Mouse (Mus musculus) adrenal gland, adult 2 months (tissue): ENCODE data around the gene Ncln. TPM values are rescaled to one million over a fixed set of nuclear protein-coding genes. Genes with fewer than 3 reads are reported as not detected.

ENCODE experiments used
- microRNA-seq, 2 experiments: library from miRNA; unstranded; fragments of <30 nt; microRNA quantifications; one replicate each; pipeline ENCODE4 v1.2.0; 2021
- polyA plus RNA-seq: library from polyadenylated mRNA; depleted of rRNA; stranded (reverse); fragments of >200 nt; gene quantifications from 2 replicates; pipeline ENCODE4 v1.2.3, GENCODE M21; 2012; rRNA removed
- total RNA-seq, 2 experiments: library from RNA; stranded (reverse); gene quantifications; 2 replicates each; pipeline ENCODE4 v1.2.3; 2021

Gene Ncln
- total and polyA plus RNA-seq, 3 experiments = 111 to 856 (median 123) TPM

Small RNA genes lying within 50 kb of the gene (microRNA-seq; reads per million reads assigned to microRNA genes)
- 0 reads per million in 2 experiments for gene Gm25595

Other genes starting within 250 kb of the Ncln start
- under 1 TPM; 0.69 to 0.73 TPM for gene Matk, start 243.5 kb downstream of the Ncln start, total RNA-seq
- 0.86 and 1.0 TPM in 2 replicates for gene Matk, start 243.5 kb downstream of the Ncln start, polyA plus RNA-seq
- gene Mrpl54, start 229.5 kb downstream of the Ncln start, total RNA-seq = 100 to 1,000 TPM; 123 to 131 TPM
- 193 and 221 TPM in 2 replicates for gene Mrpl54, start 229.5 kb downstream of the Ncln start, polyA plus RNA-seq
- gene Apba3, start 229.4 kb downstream of the Ncln start, total RNA-seq = 100 to 1,000 TPM in 1 of 2 experiments, 10 to 100 TPM in 1; 83.5 to 121 TPM
- 165 and 188 TPM in 2 replicates for gene Apba3, start 229.4 kb downstream of the Ncln start, polyA plus RNA-seq
- under 1 TPM; 0.41 to 0.92 TPM for gene Tjp3, start 204.8 kb downstream of the Ncln start, total RNA-seq
- 0.52 and 0.72 TPM in 2 replicates for gene Tjp3, start 204.8 kb downstream of the Ncln start, polyA plus RNA-seq
- gene Pip5k1c, start 203.4 kb downstream of the Ncln start, total RNA-seq = 10 to 100 TPM; 34.3 to 44.6 TPM
- 71.0 and 72.8 TPM in 2 replicates for gene Pip5k1c, start 203.4 kb downstream of the Ncln start, polyA plus RNA-seq
- 10 to 100 TPM; 32.6 to 40.3 TPM for gene Cactin, start 175.3 kb downstream of the Ncln start, total RNA-seq
- 35.5 and 37.4 TPM in 2 replicates for gene Cactin, start 175.3 kb downstream of the Ncln start, polyA plus RNA-seq
- 10 to 100 TPM; 33.2 to 45.4 TPM for gene Tbxa2r, start 167.7 kb downstream of the Ncln start, total RNA-seq
- gene Tbxa2r, start 167.7 kb downstream of the Ncln start, polyA plus RNA-seq = 137 and 154 TPM in 2 replicates
- 10 to 100 TPM in 1 of 2 experiments, 1 to 10 TPM in 1; 2.9 to 10.3 TPM for gene Gipc3, start 153.1 kb downstream of the Ncln start, total RNA-seq
- 2.8 and 3.2 TPM in 2 replicates for gene Gipc3, start 153.1 kb downstream of the Ncln start, polyA plus RNA-seq
- 10 to 100 TPM; 81.6 to 89.9 TPM for gene Hmg20b, start 145.9 kb downstream of the Ncln start, total RNA-seq
- gene Hmg20b, start 145.9 kb downstream of the Ncln start, polyA plus RNA-seq = 272 and 280 TPM in 2 replicates
- 10 to 100 TPM; 15.3 to 16.5 TPM for gene Mfsd12, start 138.9 kb downstream of the Ncln start, total RNA-seq
- gene Mfsd12, start 138.9 kb downstream of the Ncln start, polyA plus RNA-seq = 69.3 and 77.4 TPM in 2 replicates
- 1 to 10 TPM; 1.2 to 3.6 TPM for gene 4930404N11Rik, start 130.6 kb downstream of the Ncln start, total RNA-seq
- 9.7 and 12.4 TPM in 2 replicates for gene 4930404N11Rik, start 130.6 kb downstream of the Ncln start, polyA plus RNA-seq
- gene Fzr1, start 117.9 kb downstream of the Ncln start, total RNA-seq = 10 to 100 TPM; 40.7 to 45.0 TPM
- gene Fzr1, start 117.9 kb downstream of the Ncln start, polyA plus RNA-seq = 95.6 and 103 TPM in 2 replicates
- gene Dohh, start 112.0 kb downstream of the Ncln start, total RNA-seq = 10 to 100 TPM; 39.6 to 54.3 TPM
- 125 and 132 TPM in 2 replicates for gene Dohh, start 112.0 kb downstream of the Ncln start, polyA plus RNA-seq
- gene Gm48551, start 111.9 kb downstream of the Ncln start, total RNA-seq = 1 to 10 TPM; 1.8 to 2.5 TPM
- gene Gm48551, start 111.9 kb downstream of the Ncln start, polyA plus RNA-seq = 2.9 and 6.7 TPM in 2 replicates
- 1 to 10 TPM in 1 of 2 experiments, not detected in 1; 1.4 TPM for gene Gm48552, start 107.4 kb downstream of the Ncln start, total RNA-seq
- gene Gm48552, start 107.4 kb downstream of the Ncln start, polyA plus RNA-seq = 2.5 and 4.4 TPM in 2 replicates
- gene Smim24, start 103.3 kb downstream of the Ncln start, total RNA-seq = 1 to 10 TPM; 1.4 to 1.6 TPM
- gene Smim24, start 103.3 kb downstream of the Ncln start, polyA plus RNA-seq = 4.5 and 5.4 TPM in 2 replicates
- gene Nfic, start 40.8 kb downstream of the Ncln start, total RNA-seq = 100 to 1,000 TPM in 1 of 2 experiments, 10 to 100 TPM in 1; 80.8 to 126 TPM
- 142 and 171 TPM in 2 replicates for gene Nfic, start 40.8 kb downstream of the Ncln start, polyA plus RNA-seq
- gene Celf5, start 13.7 kb downstream of the Ncln start, total RNA-seq = under 1 TPM; 0.55 to 0.78 TPM
- 1.4 and 2.2 TPM in 2 replicates for gene Celf5, start 13.7 kb downstream of the Ncln start, polyA plus RNA-seq
- 1 to 10 TPM in 1 of 2 experiments, under 1 TPM in 1; 0.98 to 1.6 TPM for gene S1pr4, start 3.7 kb upstream of the Ncln start, total RNA-seq
- 3.5 and 3.6 TPM in 2 replicates for gene S1pr4, start 3.7 kb upstream of the Ncln start, polyA plus RNA-seq
- 1 to 10 TPM; 1.1 to 2.2 TPM for gene Gna15, start 27.8 kb upstream of the Ncln start, total RNA-seq
- 1.4 and 1.9 TPM in 2 replicates for gene Gna15, start 27.8 kb upstream of the Ncln start, polyA plus RNA-seq
- 10 to 100 TPM; 76.6 to 86.0 TPM for gene Gna11, start 48.8 kb upstream of the Ncln start, total RNA-seq
- 122 and 124 TPM in 2 replicates for gene Gna11, start 48.8 kb upstream of the Ncln start, polyA plus RNA-seq
- 1,000 to 10,000 TPM; 1,028 to 1,195 TPM for gene Aes, start 63.1 kb upstream of the Ncln start, total RNA-seq
- gene Aes, start 63.1 kb upstream of the Ncln start, polyA plus RNA-seq = 3,784 and 4,442 TPM in 2 replicates
- 10 to 100 TPM; 50.4 to 51.0 TPM for gene Tle2, start 78.2 kb upstream of the Ncln start, total RNA-seq
- 417 and 691 TPM in 2 replicates for gene Tle2, start 78.2 kb upstream of the Ncln start, polyA plus RNA-seq
- 10 to 100 TPM; 24.0 to 59.6 TPM for gene Tle6, start 104.7 kb upstream of the Ncln start, total RNA-seq
- 49.5 and 90.8 TPM in 2 replicates for gene Tle6, start 104.7 kb upstream of the Ncln start, polyA plus RNA-seq
- 1 to 10 TPM; 1.1 to 2.3 TPM for gene BC025920, start 109.9 kb upstream of the Ncln start, total RNA-seq
- gene BC025920, start 109.9 kb upstream of the Ncln start, polyA plus RNA-seq = 0.26 and 0.59 TPM in 2 replicates
- gene Sirt6, start 131.4 kb upstream of the Ncln start, total RNA-seq = 10 to 100 TPM; 16.0 to 18.3 TPM
- gene Sirt6, start 131.4 kb upstream of the Ncln start, polyA plus RNA-seq = 52.3 and 59.9 TPM in 2 replicates
- gene Ankrd24, start 132.1 kb upstream of the Ncln start, total RNA-seq = 10 to 100 TPM; 20.0 to 23.7 TPM
- gene Ankrd24, start 132.1 kb upstream of the Ncln start, polyA plus RNA-seq = 91.0 and 112 TPM in 2 replicates
- gene Gm10778, start 152.7 kb upstream of the Ncln start, total RNA-seq = 1 to 10 TPM; 2.1 to 3.1 TPM
- 0.09 and 0.11 TPM in 2 replicates for gene Gm10778, start 152.7 kb upstream of the Ncln start, polyA plus RNA-seq
- gene Zfp433, start 208.4 kb upstream of the Ncln start, total RNA-seq = 1 to 10 TPM; 5.4 to 6.8 TPM
- not detected in 2 replicates for gene Zfp433, start 208.4 kb upstream of the Ncln start, polyA plus RNA-seq